Mouse (Mus musculus) liver, adult (tissue): ENCODE results near the gene Sept1.

ENCODE experiments used
- GATA4 ChIP-seq: IDR thresholded peaks from 2 replicates; pipeline ENCODE4 v1.6.1; 2014; ENCODE audit warnings: mild to moderate bottlenecking, low read length; ENCODE audit not compliant: insufficient replicate concordance

The Sept1 gene

GRCm38 (mm10) chr7:127194011-127194632 lies 38.8 kb downstream of the Sept1 start:
- no peak for TF ChIP-seq GATA4

DNA sequence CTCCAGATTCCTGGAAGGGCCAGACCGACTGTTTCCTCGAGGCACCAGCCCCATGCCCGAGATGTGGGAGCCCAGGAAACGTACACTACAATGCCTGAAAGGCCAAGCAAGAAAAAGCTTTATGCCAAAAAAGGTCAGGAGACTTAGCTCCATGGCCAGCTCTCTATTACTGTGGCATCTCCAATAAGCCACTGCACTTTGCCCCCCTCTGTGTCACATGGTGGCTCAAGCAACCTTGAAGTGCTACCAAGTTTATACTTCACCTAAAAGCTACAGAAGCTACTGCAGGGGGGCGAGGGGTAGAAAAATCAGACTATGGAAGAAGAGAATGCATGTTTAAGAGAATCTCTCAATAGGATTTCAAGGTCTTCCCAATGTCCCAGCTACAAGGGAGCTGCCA lies 39.9 kb downstream of the Sept1 start:
- TF ChIP-seq GATA4 = no peak

- TF ChIP-seq GATA4 = no peak
Measured at GRCm38 (mm10) chr7:127190672-127191071, 42.3 kb downstream of the Sept1 start.

- no peak for TF ChIP-seq GATA4
Measured at GRCm38 (mm10) chr7:127188305-127189276, 44.3 kb downstream of the Sept1 start.

GRCm38 (mm10) chr7:127187351-127187750 lies 45.6 kb downstream of the Sept1 start:
- TF ChIP-seq GATA4 = no peak

DNA sequence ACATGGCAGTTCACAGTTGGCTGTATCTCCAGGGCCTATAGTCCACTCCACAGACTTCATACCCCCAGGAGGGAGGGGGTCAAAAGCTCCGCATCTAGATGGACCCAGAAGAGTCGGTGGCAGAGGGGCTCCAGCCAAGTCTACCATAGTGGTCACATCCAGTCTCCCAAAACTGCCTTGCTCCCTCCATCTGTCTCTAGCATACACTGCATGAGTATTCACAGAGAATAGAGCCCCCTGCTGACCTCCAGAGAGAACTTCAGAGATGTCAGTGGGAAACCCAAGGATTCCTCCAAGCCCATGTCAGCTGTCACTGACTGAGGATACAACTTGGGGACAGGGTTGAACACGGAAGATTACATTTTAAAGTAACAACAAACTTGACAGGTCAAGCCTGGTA lies 47.3 kb downstream of the Sept1 start:
- TF ChIP-seq GATA4 = no peak

DNA sequence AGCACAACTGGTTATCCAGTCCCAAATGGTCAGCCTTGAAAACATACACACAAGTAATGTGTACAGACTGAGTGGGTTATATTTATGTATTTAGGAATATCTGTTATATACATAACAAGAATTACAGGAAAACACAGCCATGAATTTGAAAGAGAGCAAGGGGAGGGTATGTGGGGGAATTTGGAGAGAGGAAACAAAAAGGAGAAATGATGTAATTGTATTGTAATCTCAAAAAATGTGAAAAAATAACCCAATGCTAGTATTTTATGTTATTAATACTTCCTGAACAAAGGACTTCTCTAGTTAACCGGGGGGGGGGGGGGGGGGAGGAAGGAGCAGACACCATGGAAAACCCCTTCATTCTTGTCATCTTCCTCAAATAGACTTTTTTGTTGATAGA lies 48.2 kb downstream of the Sept1 start:
- TF ChIP-seq GATA4 = no peak

DNA sequence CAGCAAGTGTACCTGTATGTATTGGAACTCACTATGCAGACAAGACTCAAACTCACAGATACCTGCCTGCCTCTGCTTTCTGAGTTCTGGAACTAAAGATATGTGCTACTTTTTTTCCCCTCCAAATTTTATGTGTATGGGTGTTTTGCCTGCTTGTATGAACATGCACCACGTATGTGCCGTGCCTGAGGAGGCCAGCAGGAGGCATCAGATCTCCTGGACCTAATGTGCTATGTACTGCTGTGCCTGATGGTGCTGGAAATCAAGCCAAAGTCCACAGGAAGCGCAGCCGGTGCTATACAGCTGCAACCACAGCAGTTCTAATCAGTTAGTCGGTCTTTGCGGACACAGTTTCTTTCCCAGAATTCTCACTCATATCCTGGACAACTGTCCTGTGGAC lies 49.1 kb downstream of the Sept1 start:
- no peak for TF ChIP-seq GATA4

- TF ChIP-seq GATA4 = no peak
Measured at GRCm38 (mm10) chr7:127183345-127183744, 49.6 kb downstream of the Sept1 start.

DNA sequence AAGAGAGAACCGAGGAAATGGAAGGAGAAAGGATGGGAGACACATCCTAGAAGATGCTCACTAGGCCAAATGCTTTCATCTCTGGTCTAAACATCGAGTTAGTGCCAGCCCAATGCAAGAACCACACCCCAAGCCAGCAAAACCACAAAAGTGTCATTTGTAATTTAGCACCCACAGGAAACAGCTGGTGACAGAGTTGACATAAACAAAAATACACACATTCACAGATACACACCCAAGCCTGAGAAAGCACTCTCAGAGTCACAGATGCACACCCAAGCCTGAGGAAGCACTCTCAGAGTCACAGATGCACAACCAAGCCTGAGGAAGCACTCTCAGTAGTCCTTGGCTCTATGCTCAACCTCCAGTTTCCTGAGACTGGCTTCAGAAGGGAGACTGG lies 52.1 kb downstream of the Sept1 start:
- no peak for TF ChIP-seq GATA4

DNA sequence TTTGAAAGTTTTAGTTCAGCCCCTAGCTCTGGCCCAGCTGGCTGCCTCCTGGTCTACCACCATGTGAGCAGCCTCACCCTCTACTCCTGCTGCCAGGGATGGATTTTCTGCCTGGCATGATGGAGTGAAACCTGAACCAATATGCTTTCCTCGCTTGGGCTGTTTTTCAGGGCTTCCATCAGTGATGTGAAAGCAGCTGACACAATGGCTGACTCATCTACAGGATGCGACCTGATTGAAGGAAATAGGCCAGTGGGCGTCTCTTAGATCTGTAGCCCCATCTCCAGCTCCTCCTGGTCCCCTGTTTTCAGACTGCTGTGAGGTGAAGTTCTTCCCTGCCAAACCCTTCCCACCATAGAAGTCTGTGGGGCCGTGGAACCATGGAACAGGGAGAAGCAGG lies 56.0 kb downstream of the Sept1 start:
- no peak for TF ChIP-seq GATA4

- TF ChIP-seq GATA4 = no peak
Measured at GRCm38 (mm10) chr7:127166501-127166900, 66.4 kb downstream of the Sept1 start.

DNA sequence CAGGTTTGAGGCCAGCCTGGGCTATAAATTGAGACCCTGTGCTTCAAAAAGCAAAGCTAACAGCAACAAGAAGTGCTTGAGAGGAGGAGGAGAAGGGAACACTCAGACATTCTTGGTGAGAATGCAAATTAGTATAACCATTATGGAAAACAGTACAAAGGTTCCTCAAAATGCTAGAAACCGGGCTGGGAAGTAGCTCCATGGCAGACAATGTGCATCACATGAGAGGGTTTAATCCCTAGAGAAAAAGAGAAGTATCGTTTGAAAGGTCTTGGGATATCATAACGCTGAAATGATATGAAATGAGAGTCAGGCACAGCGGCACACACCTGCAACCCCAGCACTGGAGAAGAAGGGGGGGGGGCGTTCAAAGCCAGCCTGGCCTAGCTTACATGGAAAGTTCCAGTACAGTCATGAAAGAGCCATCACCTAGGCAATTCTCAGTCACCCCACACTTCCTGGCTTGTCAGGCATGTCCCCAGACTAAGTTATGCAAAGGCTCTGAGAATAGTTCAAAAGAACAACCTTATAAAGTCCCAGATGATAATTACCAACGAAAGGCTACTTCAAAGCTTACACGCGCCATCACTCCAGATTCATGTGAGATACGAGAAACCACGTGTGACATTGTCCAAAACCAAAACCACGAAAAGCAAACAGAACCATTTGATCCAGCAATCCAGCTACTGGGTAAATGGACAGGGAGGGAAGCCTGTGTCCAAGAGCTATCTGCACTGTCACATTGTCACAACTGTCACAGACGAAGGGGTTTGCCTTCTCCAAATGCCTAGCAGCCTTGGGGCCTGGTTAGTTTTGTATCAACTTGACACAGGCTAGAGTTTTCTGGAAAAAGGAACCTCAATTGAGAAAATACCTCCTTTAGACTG lies 67.1 kb downstream of the Sept1 start:
- no peak for TF ChIP-seq GATA4
